Mouse (Mus musculus): Measurements from ENCODE around the gene Hecw2. TPM values are rescaled to one million over a fixed set of nuclear protein-coding genes. Genes with fewer than 3 reads are reported as not detected.

Gene Hecw2
- 2.2 TPM for polyA plus RNA-seq (2021)

DNA sequence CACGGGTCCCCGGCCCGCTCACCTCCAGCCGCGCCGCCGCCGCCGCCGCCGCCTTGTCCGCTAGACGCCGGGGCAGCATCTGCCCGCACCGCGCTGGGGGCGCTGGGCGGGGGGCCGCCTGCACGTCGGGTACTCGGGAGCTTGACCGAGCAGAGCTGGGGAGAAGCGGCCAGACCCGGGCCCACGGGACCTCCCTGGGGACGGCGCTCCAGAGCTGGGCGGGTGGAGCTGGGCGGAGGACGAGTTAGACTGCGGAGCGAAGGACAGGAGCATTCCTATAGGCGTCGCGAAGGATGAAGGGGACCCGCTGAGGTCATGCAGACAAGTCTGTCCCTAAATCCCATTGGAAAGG, at the start of gene Hecw2:
Gene Hecw2, minus strand, starts transcription at position 215 of the 352 bp plus-strand sequence.
- peak; percentile 31 for ATAC-seq
- no peak for TF ChIP-seq CTCF (IDR thresholded peaks at IDR 0.05)
- in situ Hi-C loops (cut with MboI; ENCODE audit: low pct_unique_long_range_greater_than_20kb): no loop called here
- H3K27me3 ChIP-seq: peaks cover 51% of the 10 kb centered on the region
- ChIA-PET POLR2A (no interaction called here), CTCF (no interaction called here)
- no peak for DNase-seq (ENCODE audit: low read depth, low spot score)

DNA sequence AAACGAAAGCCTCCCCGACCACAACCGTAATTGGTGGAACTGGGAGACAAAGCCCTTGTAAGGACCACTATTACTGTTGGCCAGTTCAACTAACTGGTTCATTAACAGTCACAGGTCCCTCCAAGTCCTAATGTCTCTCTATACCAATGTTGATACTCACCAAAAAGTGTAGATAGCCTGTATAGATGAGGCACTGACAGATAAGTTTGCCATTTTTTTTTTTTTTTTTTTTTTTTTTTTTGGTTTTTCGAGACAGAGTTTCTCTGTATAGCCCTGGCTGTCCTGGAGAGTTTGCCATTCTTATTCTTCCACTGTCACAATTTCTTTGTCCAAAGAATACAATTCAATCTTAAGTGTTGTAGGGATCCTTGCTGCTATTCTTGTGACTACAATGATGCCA, 47.8 kb upstream of the Hecw2 start:
- CTCF ChIA-PET: no interaction called here
- in situ Hi-C loops (cut with MboI; ENCODE audit: low pct_unique_long_range_greater_than_20kb): no loop called here

DNA sequence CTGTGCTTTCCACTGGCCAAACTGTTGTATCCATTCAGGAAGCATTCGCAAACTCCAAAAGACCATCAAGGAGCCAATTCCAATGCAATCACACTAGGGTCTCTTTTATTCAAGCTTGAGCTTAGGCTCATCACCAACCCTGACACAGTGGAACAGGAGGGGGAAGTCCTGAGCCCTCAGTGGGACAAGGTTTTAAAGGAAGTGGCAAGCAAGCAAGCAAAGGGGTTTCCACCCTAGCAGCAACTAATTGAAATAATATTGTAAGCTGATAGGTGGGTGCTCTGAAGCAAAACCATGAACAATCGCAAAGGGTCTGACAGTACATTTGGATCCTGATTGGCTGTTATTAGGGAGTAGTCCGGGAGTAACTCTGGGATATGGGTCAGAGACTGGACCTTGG, 25.3 kb upstream of the Hecw2 start:
- no peak for ATAC-seq
- peaks cover 18% of the 10 kb centered on the region for H3K27me3 ChIP-seq
- DNase-seq (ENCODE audit: low read depth, low spot score): no peak
- ChIA-PET CTCF (no interaction called here), POLR2A (no interaction called here)
- in situ Hi-C loops (cut with MboI; ENCODE audit: low pct_unique_long_range_greater_than_20kb): no loop called here
- no peak for TF ChIP-seq CTCF (IDR thresholded peaks at IDR 0.05)

More for the DNA sequence above, 47.8 kb upstream of the Hecw2 start:
- POLR2A ChIA-PET: no interaction called here
- ATAC-seq (no peak), DNase-seq (ENCODE audit: low read depth, low spot score) (no peak)
- peaks cover 24% of the 10 kb centered on the region for H3K27me3 ChIP-seq
- no peak for TF ChIP-seq CTCF (IDR thresholded peaks at IDR 0.05)

DNA sequence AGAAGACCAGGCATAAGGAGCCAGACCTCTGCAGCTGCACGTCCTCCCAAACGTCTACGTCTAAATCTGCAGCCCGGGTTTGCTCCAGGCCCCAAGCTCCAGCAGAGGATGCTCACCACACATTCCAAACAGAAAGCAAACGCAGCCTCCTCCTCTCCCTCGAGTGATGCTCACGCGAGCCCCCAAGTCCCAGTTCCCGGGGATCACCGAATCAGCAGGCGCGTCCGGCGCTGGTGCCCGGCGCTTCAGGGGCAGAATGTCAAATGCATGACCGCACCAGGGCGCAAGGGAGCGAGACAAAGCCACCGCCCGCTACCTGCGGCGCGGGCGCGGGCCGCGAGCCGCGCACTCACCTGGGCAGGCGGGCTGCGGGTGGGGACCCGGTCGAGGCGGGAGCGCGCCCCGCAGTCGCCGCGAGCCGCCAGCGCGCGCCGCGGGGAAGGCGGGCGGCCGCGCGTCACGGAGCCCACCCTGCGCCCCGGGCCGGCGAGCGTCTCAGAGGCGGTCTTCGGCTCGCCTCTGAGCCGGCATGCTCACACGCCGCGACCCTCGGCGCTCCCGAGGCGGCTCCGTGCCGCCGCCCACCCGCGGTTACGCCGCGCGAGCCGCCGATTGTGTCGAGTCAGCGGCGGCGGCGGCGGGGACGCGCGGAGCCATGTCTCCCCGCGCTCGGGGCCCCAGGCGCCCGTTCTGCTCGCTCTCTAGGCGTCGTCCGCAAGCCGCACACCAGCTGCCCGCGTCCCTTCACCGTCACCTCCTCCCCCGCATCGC, 600 bp downstream of the Hecw2 start:
- peaks cover 57% of the 10 kb centered on the region for H3K27me3 ChIP-seq
- in situ Hi-C loops (cut with MboI; ENCODE audit: low pct_unique_long_range_greater_than_20kb): no loop called here
- DNase-seq (ENCODE audit: low read depth, low spot score): no peak
- peak; percentile 54 for ATAC-seq
- ChIA-PET CTCF (no interaction called here), POLR2A (no interaction called here)
- no peak for TF ChIP-seq CTCF (IDR thresholded peaks at IDR 0.05)

DNA sequence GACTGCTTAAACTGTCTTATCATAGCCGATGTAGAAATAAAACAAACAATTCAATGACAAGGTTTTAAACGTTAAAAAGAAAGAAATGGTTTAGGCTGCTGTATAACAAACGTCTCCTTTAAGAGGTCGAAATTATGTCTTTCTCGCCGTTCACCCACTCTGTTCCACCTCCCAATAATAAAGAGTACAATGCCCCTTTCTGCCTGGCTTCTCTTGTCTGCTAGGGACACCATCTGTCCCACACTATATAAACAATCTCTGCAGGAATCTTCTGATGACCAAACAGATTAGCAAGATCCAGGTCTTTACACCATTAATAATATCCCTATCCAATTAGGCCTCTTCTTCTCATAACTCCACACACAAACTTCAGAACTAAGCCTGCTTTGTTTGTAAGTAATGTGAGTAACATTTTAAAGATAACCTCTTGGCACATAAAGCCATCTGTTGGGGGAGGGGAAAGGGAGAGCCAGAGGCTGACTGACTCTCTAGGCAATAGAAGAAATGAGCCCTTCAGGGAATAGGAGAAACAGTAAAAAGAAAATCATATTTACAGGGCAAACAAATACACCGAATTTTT, 1.7 kb downstream of the Hecw2 start:
- POLR2A ChIA-PET: no interaction called here
- TF ChIP-seq CTCF (IDR thresholded peaks at IDR 0.05): no peak
- peaks cover 60% of the 10 kb centered on the region for H3K27me3 ChIP-seq
- no peak for DNase-seq (ENCODE audit: low read depth, low spot score)
- CTCF ChIA-PET: no interaction called here
- no peak for ATAC-seq
- in situ Hi-C loops (cut with MboI; ENCODE audit: low pct_unique_long_range_greater_than_20kb): no loop called here

DNA sequence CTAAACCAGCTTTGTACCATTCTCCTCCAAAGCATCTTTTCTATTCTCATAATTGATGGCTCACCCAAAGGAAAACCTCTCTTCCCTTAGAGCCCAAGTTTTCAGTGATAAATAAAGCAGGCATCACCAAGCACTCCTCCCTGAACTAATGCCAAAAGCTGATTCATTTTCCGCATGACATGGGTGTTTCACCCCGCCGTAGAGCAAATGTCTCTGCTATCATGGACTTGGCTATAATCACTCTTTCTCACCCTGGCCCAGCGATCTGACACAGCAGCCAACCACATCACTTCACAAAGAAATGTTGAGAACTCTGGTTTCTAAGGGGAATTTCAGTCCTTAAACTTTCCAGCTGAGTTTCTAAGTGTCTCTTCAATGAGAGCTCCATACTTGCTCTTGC, 7.4 kb downstream of the Hecw2 start:
- peaks cover 26% of the 10 kb centered on the region for H3K27me3 ChIP-seq
- no peak for TF ChIP-seq CTCF (IDR thresholded peaks at IDR 0.05)
- POLR2A ChIA-PET: interaction anchor here (0.5 kb wide), 1 partner anchor 164 kb away, joined by 4 read pairs; no protein-coding TSS in a partner anchor
- CTCF ChIA-PET: no interaction called here
- in situ Hi-C loops (cut with MboI; ENCODE audit: low pct_unique_long_range_greater_than_20kb): no loop called here
- DNase-seq (ENCODE audit: low read depth, low spot score) (no peak), ATAC-seq (no peak)

DNA sequence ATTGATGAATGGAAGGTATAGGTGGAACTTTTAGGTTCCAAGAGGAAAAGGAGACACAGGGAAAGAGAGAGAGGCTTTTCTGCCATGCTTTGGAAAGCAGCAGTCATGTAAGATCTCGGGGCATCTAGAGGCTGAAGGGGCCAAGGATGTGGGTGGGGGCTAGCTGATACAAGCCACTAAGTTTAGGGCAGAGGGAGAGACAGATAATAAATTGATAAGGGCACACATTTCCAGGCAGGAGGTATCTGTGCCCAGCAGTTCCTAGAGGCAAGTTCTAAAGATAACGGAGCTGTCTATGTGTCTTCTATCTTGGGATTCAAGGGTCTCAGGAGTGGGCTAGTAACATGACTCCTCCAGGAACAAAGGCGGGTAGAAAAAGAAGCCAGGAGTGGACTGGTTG, 8.6 kb downstream of the Hecw2 start:
- CTCF ChIA-PET: no interaction called here
- ATAC-seq (no peak), DNase-seq (ENCODE audit: low read depth, low spot score) (no peak)
- in situ Hi-C loops (cut with MboI; ENCODE audit: low pct_unique_long_range_greater_than_20kb): no loop called here
- POLR2A ChIA-PET: no interaction called here
- TF ChIP-seq CTCF (IDR thresholded peaks at IDR 0.05): no peak
- H3K27me3 ChIP-seq: peaks cover 20% of the 10 kb centered on the region

DNA sequence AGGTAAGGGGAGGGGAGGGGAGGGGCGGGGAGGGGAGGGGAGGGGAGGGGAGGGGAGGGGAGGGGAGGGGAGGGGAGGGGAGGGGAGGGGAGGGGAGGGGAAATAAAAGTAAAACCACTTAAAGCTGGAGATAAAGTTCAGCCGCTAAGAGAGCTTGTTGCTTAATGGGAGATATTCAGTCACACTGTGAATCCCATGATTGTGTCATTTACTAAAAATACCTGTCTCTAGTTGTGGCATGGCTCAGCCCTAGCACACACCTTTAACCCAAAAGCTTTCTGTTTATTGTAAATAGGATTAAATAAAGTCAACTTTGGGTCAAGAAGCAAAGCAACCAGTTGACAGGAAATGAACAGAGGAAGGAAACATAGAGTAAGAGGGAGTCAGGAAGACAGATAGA, 14.3 kb downstream of the Hecw2 start:
- CTCF ChIA-PET: no interaction called here
- H3K27me3 ChIP-seq: peaks cover 4% of the 10 kb centered on the region
- DNase-seq (ENCODE audit: low read depth, low spot score) (no peak), ATAC-seq (no peak)
- POLR2A ChIA-PET: no interaction called here
- in situ Hi-C loops (cut with MboI; ENCODE audit: low pct_unique_long_range_greater_than_20kb): no loop called here
- no peak for TF ChIP-seq CTCF (IDR thresholded peaks at IDR 0.05)

DNA sequence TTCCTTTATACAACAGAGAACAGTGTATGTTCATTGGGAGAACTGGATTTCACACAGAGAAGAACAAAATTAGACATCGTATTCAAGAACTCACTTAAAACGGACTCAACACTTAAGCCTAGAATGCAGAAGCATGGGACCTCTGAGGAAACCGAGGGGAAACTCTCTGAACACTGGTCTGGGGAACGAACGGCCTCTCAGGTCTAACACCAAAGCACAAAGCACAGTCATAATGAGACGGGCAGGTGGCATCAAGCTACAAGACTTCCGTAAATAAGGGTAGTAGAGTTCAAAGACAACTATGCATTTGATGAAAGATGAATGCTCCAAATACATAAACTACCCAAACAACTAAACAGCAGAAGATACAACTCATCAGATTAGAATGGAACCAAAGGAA, 15.8 kb downstream of the Hecw2 start:
- POLR2A ChIA-PET: no interaction called here
- no peak for TF ChIP-seq CTCF (IDR thresholded peaks at IDR 0.05)
- ATAC-seq (no peak), DNase-seq (ENCODE audit: low read depth, low spot score) (no peak)
- CTCF ChIA-PET: no interaction called here
- in situ Hi-C loops (cut with MboI; ENCODE audit: low pct_unique_long_range_greater_than_20kb): no loop called here
- peaks cover 3% of the 10 kb centered on the region for H3K27me3 ChIP-seq

DNA sequence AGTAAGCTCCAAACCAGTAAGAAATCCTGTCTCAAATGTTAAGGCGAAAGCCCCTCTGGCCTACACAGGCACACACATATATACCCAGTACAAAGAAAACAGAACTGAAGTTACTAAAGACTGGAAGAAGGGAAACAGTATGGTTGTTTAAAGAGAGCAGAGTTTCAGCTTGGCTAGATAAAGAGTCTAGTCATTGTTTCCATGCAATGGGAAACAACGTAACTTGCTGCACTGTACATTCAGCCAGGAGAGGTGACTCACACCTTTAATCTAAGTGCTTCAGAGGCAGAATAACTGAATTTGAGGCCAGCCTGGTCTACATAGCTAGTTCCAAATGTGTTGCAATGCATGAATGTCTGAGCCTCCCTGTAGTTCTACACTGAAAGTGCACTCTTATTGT, 18.4 kb downstream of the Hecw2 start:
- peaks cover 2% of the 10 kb centered on the region for H3K27me3 ChIP-seq
- in situ Hi-C loops (cut with MboI; ENCODE audit: low pct_unique_long_range_greater_than_20kb): no loop called here
- ChIA-PET CTCF (interaction anchor here (0.8 to 0.9 kb wide), 2 partner anchors 28 to 56 kb away, joined by 3 read pairs; no protein-coding TSS in a partner anchor), POLR2A (interaction anchor here (0.6 kb wide), 1 partner anchor 9 kb away, joined by 3 read pairs; no protein-coding TSS in a partner anchor)
- ATAC-seq: no peak
- TF ChIP-seq CTCF (IDR thresholded peaks at IDR 0.05): no peak
- DNase-seq (ENCODE audit: low read depth, low spot score): no peak

DNA sequence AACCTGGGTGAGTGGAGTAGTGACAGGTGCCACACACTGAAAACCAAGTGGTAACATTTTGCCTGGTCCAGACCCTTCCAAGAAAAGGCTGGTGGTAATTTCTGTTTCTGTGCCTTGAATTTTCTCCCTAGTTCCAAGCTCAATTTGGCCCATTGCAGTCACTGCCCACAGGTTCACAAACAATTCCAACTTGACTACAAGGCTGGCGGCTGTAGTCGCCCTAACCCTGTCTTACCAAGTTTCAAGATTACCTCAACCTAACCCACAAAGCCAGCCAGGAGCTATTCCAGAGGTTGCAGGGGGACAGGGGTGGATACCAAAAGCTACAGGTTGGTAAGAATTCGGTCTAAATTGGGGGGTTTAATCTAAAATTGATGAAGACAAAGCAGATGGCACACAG, 27.0 kb downstream of the Hecw2 start:
- H3K27me3 ChIP-seq: no peaks in the 10 kb centered on the region
- ChIA-PET POLR2A (interaction anchor here (0.5 kb wide), 1 partner anchor 188 kb away, joined by 3 read pairs; no protein-coding TSS in a partner anchor), CTCF (no interaction called here)
- no peak for DNase-seq (ENCODE audit: low read depth, low spot score)
- TF ChIP-seq CTCF (IDR thresholded peaks at IDR 0.05): no peak
- ATAC-seq: no peak
- in situ Hi-C loops (cut with MboI; ENCODE audit: low pct_unique_long_range_greater_than_20kb): no loop called here
